Mouse (Mus musculus): Measurements from ENCODE around the gene Cdk2ap2.
"Not testable (repeated sequence)": the region's sequence is repeated elsewhere in the genome, so short reads cannot be mapped to it uniquely, and the experiment has no call there.

Gene Cdk2ap2

DNA sequence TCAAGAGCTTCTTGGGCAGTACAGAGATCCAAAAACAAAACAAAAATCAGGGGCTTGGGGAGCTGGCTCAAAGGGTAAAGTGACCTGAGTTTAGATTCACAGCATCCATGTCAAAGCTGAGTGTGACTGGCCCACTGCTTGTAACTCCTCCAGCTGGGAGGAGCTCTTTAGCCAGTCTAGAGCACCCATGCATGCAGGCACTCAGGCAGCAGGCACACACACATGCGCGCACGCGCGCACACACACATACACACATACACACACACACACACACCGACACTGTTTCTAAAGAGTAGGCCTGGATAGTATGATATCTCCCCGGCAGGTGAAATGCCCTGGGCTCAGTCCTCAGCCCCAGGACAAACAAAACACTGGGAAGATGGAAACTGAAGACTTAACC is 20.0 kb downstream of the Cdk2ap2 start:
- no peak for DNase-seq (ENCODE audit: low spot score)

DNA sequence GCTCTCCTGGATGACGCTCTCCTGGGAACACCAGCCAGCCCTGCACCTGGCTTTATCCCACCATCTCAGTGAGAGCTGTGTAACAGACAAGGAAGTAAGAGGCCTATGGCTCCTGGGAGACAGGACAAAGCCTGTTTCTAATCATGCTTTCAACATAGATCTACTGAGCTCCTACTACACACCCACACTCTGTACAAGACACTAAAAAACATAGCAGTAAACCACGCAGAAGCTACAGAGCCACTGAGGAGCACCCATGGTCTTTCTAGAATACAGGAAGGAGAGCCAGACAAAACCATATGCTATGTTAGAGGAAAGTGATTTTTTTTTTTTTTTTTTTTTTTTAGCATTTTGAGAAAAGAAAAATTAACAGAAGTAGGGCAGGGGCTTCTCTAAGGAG is 21.4 kb downstream of the Cdk2ap2 start:
- DNase-seq (ENCODE audit: low spot score) = no peak

GRCm38 (mm10) chr19:4119716-4120487 is 22.9 kb downstream of the Cdk2ap2 start:
- no peak for DNase-seq (ENCODE audit: low spot score)

DNA sequence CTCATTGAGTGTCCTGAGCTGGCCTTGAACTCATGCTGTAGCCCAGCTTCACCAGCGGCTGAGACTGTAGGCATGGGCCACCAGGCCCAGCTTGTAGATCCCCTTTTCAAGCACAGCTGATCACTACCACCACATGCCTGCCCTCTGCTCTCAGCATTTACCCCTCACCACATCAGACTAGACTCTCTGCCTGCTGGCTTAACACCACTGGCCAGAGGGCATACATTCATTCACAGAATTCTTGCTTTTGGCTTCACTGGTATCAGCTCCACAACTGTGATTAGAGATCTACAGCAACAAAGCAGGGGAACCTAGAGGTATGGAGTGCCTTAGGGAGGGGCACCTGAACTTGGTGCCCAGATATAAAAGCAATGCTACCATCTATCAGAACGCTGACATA is 23.5 kb downstream of the Cdk2ap2 start:
- no peak for DNase-seq (ENCODE audit: low spot score)

DNA sequence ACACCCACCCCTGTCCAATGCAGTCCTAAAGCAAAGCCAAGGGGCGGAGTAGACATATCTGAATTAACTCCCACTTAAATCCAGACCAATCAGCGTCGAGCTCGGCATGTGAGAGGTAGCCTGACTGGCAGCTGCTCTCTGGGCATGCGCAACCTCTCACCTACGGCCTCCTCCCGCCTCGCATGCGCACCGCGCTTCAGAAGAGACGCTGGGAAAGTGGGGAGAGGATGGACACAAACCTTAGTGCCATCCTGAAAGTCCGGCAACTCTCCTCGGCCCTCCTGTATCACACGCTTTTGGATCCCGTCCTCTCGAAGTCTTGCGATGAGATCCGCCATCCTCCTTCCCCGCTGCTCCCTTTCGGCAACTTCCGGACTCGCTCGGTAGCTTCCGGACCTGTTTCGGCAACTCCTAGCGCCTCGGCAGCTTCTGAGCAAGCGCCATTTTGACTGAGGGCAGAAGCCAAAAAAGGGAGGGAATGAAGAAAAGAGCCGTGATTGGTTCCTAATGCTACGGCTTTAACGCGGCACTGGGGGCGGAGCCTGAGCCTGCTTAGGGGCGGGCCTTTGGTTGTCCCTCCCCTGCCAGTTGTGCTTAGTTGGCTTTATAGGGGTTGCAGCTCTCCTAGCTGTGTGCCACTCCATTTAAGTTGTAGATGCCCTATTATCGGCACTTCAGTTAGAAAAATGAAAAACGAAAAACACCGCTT is 24.3 kb downstream of the Cdk2ap2 start:
- DNase-seq (ENCODE audit: low spot score) = peak; percentile 98

GRCm38 (mm10) chr19:4121896-4122295 is 24.9 kb downstream of the Cdk2ap2 start:
- DNase-seq (ENCODE audit: low spot score) = not testable (repeated sequence)

DNA sequence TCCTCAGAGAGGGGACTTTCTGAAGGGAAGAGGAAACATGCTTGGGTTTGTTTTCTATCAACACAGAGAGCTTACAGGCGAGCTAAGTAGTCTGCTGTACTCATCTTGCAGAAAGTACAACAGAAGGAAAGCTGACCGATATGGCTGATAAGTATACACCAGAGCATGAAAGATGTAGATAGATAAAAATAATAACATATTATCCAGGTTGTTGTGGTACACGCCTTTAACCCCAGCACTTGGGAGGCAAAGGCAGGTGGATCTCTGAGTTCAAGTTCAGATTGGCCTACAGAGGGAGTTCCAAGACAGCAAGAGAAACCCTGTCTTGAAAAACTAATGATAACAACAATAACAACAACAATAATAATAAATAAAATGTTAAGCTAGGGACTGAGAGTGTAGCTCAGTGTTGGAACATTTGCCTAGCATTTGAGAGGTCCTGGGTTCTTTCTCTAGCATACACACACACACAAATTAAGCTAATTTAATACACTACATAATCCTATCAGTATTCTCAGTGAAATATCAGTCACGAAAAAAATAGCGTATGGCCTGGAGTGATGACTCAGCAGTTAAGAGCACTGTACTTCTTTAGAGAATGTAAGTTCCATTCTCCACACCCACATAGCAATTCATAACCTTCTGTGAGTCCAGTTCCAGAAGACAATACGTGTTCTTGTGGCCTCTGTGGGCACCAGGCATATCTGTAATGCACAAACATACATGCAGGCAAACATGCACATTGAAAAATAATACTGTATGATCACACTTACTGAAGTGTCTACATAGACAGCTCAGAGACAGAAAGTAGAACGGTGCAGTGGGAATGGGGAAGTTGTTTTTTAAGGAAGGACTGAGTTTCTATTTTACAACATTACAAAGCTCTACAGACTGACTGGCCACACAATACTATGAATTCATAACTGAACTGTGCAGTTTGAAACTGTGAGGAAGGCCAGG is 25.7 kb downstream of the Cdk2ap2 start:
- DNase-seq (ENCODE audit: low spot score) = no peak

DNA sequence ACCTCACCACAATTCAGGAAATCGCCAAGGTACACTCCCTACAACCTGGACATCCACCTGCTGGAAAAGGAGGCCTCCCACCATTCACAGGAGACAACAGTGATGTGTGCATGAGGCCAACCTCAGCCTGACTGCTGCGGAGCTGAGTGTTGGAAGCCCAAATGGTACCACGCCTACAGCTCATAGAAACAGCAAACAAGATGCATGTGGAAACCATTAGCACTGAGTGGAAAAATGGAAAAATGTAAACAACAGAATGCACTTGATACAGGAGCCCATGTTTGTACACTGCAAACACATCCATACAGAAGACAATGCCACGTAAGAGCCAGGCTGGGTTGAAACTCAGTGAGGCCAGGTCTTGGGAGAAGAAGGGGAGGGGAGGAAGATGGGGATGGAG is 27.4 kb downstream of the Cdk2ap2 start:
- no peak for DNase-seq (ENCODE audit: low spot score)

- DNase-seq (ENCODE audit: low spot score) = not testable (repeated sequence)
Observed at GRCm38 (mm10) chr19:4125268-4125667, 28.3 kb downstream of the Cdk2ap2 start.

- DNase-seq (ENCODE audit: low spot score) = peak; percentile 97
Observed at GRCm38 (mm10) chr19:4125741-4126696, 29.0 kb downstream of the Cdk2ap2 start, which contains the start of gene Aip. Gene Aip, minus strand, starts transcription at chr19:4125858.

- no peak for DNase-seq (ENCODE audit: low spot score)
Observed at GRCm38 (mm10) chr19:4126759-4127495, 29.9 kb downstream of the Cdk2ap2 start.

- DNase-seq (ENCODE audit: low spot score) = no peak
Observed at GRCm38 (mm10) chr19:4129462-4129861, 32.5 kb downstream of the Cdk2ap2 start.

GRCm38 (mm10) chr19:4130106-4130505 is 33.1 kb downstream of the Cdk2ap2 start:
- no peak for DNase-seq (ENCODE audit: low spot score)

GRCm38 (mm10) chr19:4131075-4131474 is 34.1 kb downstream of the Cdk2ap2 start:
- no peak for DNase-seq (ENCODE audit: low spot score)

DNA sequence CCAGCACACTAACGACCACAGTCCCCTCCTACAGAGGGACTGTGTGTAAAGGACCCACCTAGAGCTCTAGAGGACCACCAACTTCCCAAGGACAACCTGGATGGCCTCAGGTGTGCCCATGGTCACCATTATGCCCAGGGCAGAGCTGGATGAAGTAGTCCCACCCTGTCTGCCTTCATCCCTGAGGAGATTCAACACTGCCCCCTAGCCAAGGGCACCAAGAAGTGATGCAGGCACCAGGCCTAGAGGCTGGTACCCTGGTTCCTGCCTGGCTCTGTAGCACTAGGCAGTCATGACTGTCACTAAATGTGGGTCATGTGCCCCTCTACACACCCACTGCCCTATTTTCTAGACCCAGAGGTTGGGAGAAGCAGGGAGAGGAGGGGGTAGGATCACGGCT is 34.8 kb downstream of the Cdk2ap2 start:
- no peak for DNase-seq (ENCODE audit: low spot score)

DNA sequence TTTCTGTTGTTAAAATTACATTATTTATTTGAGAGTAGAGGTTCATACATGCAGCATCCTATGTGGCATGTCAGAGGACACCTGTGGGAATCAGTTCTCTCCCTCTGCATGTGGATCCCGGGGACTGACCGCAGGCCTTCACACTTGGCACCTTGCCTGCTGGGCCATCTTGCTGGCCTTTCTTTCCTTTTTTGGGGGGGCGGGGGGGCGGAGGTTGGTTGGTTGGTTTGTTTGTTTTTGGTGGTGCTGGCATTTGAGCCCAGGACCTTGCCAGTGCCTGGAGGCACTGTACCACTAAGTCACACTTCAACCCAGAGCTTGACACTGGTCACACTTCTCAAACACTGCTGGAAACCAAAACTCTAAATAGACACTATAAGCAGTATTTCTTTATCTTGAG is 37.4 kb downstream of the Cdk2ap2 start:
- DNase-seq (ENCODE audit: low spot score) = no peak

- not testable (repeated sequence) for DNase-seq (ENCODE audit: low spot score)
Observed at GRCm38 (mm10) chr19:4135229-4135962, 38.4 kb downstream of the Cdk2ap2 start.

GRCm38 (mm10) chr19:4135963-4136345 is 39.0 kb downstream of the Cdk2ap2 start:
- DNase-seq (ENCODE audit: low spot score) = not testable (repeated sequence)

- no peak for DNase-seq (ENCODE audit: low spot score)
Observed at GRCm38 (mm10) chr19:4136463-4136862, 39.5 kb downstream of the Cdk2ap2 start.

- no peak for DNase-seq (ENCODE audit: low spot score)
Observed at GRCm38 (mm10) chr19:4137913-4138312, 40.9 kb downstream of the Cdk2ap2 start.

Measured in embryo, embryonic 10 days (tissue).